Mouse (Mus musculus): ENCODE results near the gene Sh3bp5l.

GRCm38 (mm10) chr11:58316768-58317390, 13.6 kb upstream of the Sh3bp5l start:
- TF ChIP-seq CTCF (IDR thresholded peaks at IDR 0.05; ENCODE audit: low read depth, low read length) (no peak), POLR2AphosphoS5 (IDR thresholded peaks at IDR 0.05; ENCODE audit: insufficient replicate concordance, low read depth, low read length) (no peak), GATA1 (IDR thresholded peaks at IDR 0.05; ENCODE audit: borderline replicate concordance, low read length) (no peak), GATA2 (IDR thresholded peaks at IDR 0.05; ENCODE audit: borderline replicate concordance, low read depth, low read length) (no peak), TAL1 (conservative IDR thresholded peaks at IDR 0.05; ENCODE audit: low read depth, low read length) (no peak)

All from G1E (cell line).